24 mouse cellular contexts compared by ENCODE assay signal in the genomic region with DNA sequence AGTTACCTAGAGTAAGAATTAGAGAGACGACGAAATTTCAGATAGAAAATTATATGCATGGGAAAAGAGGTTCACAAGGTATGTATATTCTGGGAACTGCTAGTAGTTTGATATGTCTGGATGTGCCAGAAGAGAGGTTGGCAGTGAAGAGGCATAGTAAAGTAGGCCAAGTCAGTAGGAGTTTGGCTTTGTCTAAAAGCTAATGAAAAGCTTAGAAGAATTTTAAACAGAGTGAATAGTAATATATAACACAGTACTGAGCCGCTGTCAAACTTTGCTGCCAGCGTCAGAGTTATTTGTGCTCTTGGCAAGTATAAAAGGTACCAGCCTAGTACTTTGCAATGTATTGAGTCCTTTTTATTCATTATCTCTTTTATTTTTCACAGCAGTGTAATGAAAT. TPM values are rescaled to one million over a fixed set of nuclear protein-coding genes. Genes with fewer than 3 reads are reported as not detected.
DNase-seq lines count a peak whose midpoint lies in the region; ATAC-seq lines count a peak whose summit lies in the region.
"Had no signal": no experiment of that assay in that cellular context is flagged by ENCODE, and none has a peak within 500 bp of the region (broad histone marks: within the 10 kb centered on the region; RNA-seq: fewer than 3 reads in every experiment).

No protein-coding gene starts in this region.

- no peaks in the 10 kb centered on the region for H3K27me3 ChIP-seq in kidney, embryonic 15.5 days
- H3K27me3 ChIP-seq: hindbrain, embryonic 15.5 days; midbrain, embryonic 12.5 days had no signal

- no peak overlapping the region for H3K4me2 ChIP-seq in kidney, embryonic 15.5 days
- H3K4me2 ChIP-seq: heart, embryonic 11.5 days; hindbrain, embryonic 15.5 days; midbrain, embryonic 12.5 days had no signal

- no peak overlapping the region for H3K4me3 ChIP-seq in kidney, embryonic 15.5 days (replicated peaks)
- H3K4me3 ChIP-seq: hindbrain, embryonic 15.5 days; midbrain, embryonic 12.5 days; myocyte had no signal

- 95% methylated on average over 4 of the region's 4 CpGs for WGBS in kidney, embryonic 15.5 days

- DNase-seq in cerebellum, adult 9-10 months, result peak; percentile 63
- DNase-seq in frontal cortex, adult 2 months (ENCODE audit: extremely low spot score in 1 of 2, low spot score in 1 of 2), result peak; percentile 2 to 51
- DNase-seq in frontal cortex, postnatal 25 days (ENCODE audit: low spot score in 2 of 2), result no peak
- DNase-seq in kidney, adult 9 months, result peak; percentile 22
- peak; percentile 20 for DNase-seq in right cerebral cortex, adult 18-20 months
- no peak for DNase-seq in right cerebral cortex, adult 2 months (ENCODE audit: low spot score in 2 of 2)
- DNase-seq: adrenal gland, adult 8-10 months; gastrocnemius, postnatal 25 days; heart, postnatal 10 days; kidney, postnatal 14 days; liver had no signal

- no peaks in the 10 kb centered on the region for H3K4me1 ChIP-seq in kidney, embryonic 15.5 days
- H3K4me1 ChIP-seq: hindbrain, embryonic 15.5 days; midbrain, embryonic 12.5 days had no signal

- H3K9ac ChIP-seq in kidney, embryonic 15.5 days, result no peak overlapping the region
- H3K9ac ChIP-seq: hindbrain, embryonic 15.5 days; midbrain, embryonic 12.5 days had no signal

- no peaks in the 10 kb centered on the region for H3K9me3 ChIP-seq in kidney, embryonic 15.5 days (replicated peaks)
- H3K9me3 ChIP-seq: hindbrain, embryonic 15.5 days; midbrain, embryonic 12.5 days had no signal

- H3K27ac ChIP-seq in kidney, embryonic 15.5 days, result no peak overlapping the region
- H3K27ac ChIP-seq: hindbrain, embryonic 15.5 days; midbrain, embryonic 12.5 days had no signal

- no peaks in the 10 kb centered on the region for H3K36me3 ChIP-seq in kidney, embryonic 15.5 days

- ATAC-seq in cerebellum, adult (ENCODE audit: insufficient number of reproducible peaks, low FRiP score, low TSS enrichment), result no peak
- ATAC-seq in kidney, embryonic 15.5 days (replicated peaks; ENCODE audit: low FRiP score), result no peak
- ATAC-seq: intestine, postnatal 0 days; lung, postnatal 0 days had no signal

RNA-seq across cellular contexts. Expression of gene Gdpd4, which starts 47.4 kb away (rescaled TPM):
- polyA plus RNA-seq in frontal cortex, adult 2 months (2012; rRNA removed), result 3.3 and 4.3 TPM in 2 replicates
- polyA plus RNA-seq in kidney, embryonic 15.5 days (2015; fragmentation: Nextera tagmentation; extraction: Ambion mirVana), result not detected in 2 replicates
- polyA plus RNA-seq: heart, embryonic 11.5 days; hindbrain, embryonic 15.5 days; intestine, postnatal 0 days; liver, embryonic 16.5 days; lung, postnatal 0 days; midbrain, embryonic 12.5 days; myocyte; neural tube, embryonic 14.5 days; stomach, embryonic 16.5 days; thymus, postnatal 0 days; urinary bladder, adult 2 months had no signal

Comparison
In these comparisons a context has a peak if more than half of its experiments do, and no peak if none do; other contexts are left out.
1. DNase-seq: peak in cerebellum, adult 9-10 months (single experiment), frontal cortex, adult 2 months (2 of 2), kidney, adult 9 months (single experiment) and right cerebral cortex, adult 18-20 months (single experiment); none in frontal cortex, postnatal 25 days (0 of 2) and right cerebral cortex, adult 2 months (0 of 2).